ENCODE assay signal across 10 mouse cellular contexts in the genomic region with DNA sequence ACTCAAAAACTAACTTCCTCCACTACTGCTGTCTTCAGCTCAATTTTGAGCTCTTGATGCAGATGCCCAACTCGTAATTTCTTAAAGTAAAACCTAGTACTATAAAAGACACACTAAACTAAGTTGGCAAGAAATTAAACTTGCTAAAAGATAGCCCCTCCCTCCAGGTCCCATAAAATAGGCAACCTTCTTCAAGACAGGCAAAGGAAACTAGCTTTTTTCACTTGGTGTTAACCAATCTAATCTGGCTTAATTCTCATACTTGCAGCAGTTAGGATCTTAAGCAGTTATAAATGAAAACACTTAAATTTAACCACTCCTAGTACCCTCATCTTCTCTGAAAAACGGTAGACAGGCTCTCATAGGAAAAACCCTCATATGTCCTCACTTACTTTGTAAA. TPM values are rescaled to one million over a fixed set of nuclear protein-coding genes. Genes with fewer than 3 reads are reported as not detected.
A peak's percentile ranks its signal among the peaks of the same experiment; 100 is the strongest.
DNase-seq lines count a peak whose midpoint lies in the region; ATAC-seq and TF ChIP-seq lines count a peak whose summit lies in the region.
"Had no signal": no experiment of that assay in that cellular context is flagged by ENCODE, and none has a peak within 500 bp of the region (broad histone marks: within the 10 kb centered on the region; RNA-seq: fewer than 3 reads in every experiment).

No protein-coding gene starts in this region.

- H3K9me3 ChIP-seq in lung, embryonic 14.5 days (ENCODE audit: low read depth, low read length): no peaks in the 10 kb centered on the region
- H3K9me3 ChIP-seq in forebrain, embryonic 12.5 days: no peaks in the 10 kb centered on the region
- no peaks in the 10 kb centered on the region for H3K9me3 ChIP-seq in limb, embryonic 13.5 days
- no peaks in the 10 kb centered on the region for H3K9me3 ChIP-seq in stomach, embryonic 14.5 days (ENCODE audit: control insufficient read depth, low read depth, low read length)

- peak overlapping the region; percentile 87 for H3K4me3 ChIP-seq in lung, embryonic 14.5 days (ENCODE audit: low read depth, low read length)
- H3K4me3 ChIP-seq in forebrain, embryonic 12.5 days (replicated peaks): peak overlapping the region; percentile 97
- H3K4me3 ChIP-seq in limb, embryonic 13.5 days: peak overlapping the region; percentile 76
- peak overlapping the region; percentile 78 for H3K4me3 ChIP-seq in stomach, embryonic 14.5 days (ENCODE audit: low read depth, low read length)

- H3K27me3 ChIP-seq in lung, embryonic 14.5 days (ENCODE audit: insufficient read depth, low read length): no peaks in the 10 kb centered on the region
- no peaks in the 10 kb centered on the region for H3K27me3 ChIP-seq in forebrain, embryonic 12.5 days
- no peaks in the 10 kb centered on the region for H3K27me3 ChIP-seq in limb, embryonic 13.5 days
- H3K27me3 ChIP-seq in stomach, embryonic 14.5 days (ENCODE audit: control insufficient read depth, insufficient read depth, low read length): no peaks in the 10 kb centered on the region

- peak overlapping the region; percentile 99 for H3K9ac ChIP-seq in lung, embryonic 14.5 days
- peak overlapping the region; percentile 98; the same call in 1 of the 2 replicates for H3K9ac ChIP-seq in forebrain, embryonic 12.5 days
- H3K9ac ChIP-seq in limb, embryonic 13.5 days: peak overlapping the region; percentile 93
- peak overlapping the region; percentile 98; the same call in 1 of the 2 replicates for H3K9ac ChIP-seq in stomach, embryonic 14.5 days (replicated peaks; ENCODE audit: low read depth, low read length)

- WGBS in lung, embryonic 14.5 days: 14% methylated on average over 2 of the region's 2 CpGs
- WGBS in forebrain, embryonic 12.5 days: 28% methylated on average over 2 of the region's 2 CpGs
- 12% methylated on average over 2 of the region's 2 CpGs for WGBS in limb, embryonic 13.5 days
- WGBS in stomach, embryonic 14.5 days: 11% methylated on average over 2 of the region's 2 CpGs

- H3K4me1 ChIP-seq in lung, embryonic 14.5 days (ENCODE audit: insufficient read depth): peaks cover 8% of the 10 kb centered on the region
- H3K4me1 ChIP-seq in forebrain, embryonic 12.5 days: peaks cover 26% of the 10 kb centered on the region
- peaks cover 26% of the 10 kb centered on the region for H3K4me1 ChIP-seq in limb, embryonic 13.5 days
- peaks cover 10% of the 10 kb centered on the region; the same call in 1 of the 2 replicates for H3K4me1 ChIP-seq in stomach, embryonic 14.5 days (ENCODE audit: control insufficient read depth, insufficient read depth, low read length)

- DNase-seq in lung, embryonic 14.5 days: no peak
- no peak for DNase-seq in lung, postnatal 10 days
- no peak for DNase-seq in spleen, adult 12 weeks (ENCODE audit: low spot score)
- no peak for DNase-seq in ovary, postnatal 14 days (ENCODE audit: low spot score)
- no peak for DNase-seq in urinary bladder, postnatal 25 days (ENCODE audit: low spot score)
- DNase-seq: layer of hippocampus, adult 9-11 months; right cerebral cortex, postnatal 25 days had no signal

- H3K4me2 ChIP-seq in lung, embryonic 14.5 days: peak overlapping the region; percentile 88
- peak overlapping the region; percentile 66 for H3K4me2 ChIP-seq in forebrain, embryonic 12.5 days
- peak overlapping the region; percentile 83 for H3K4me2 ChIP-seq in limb, embryonic 13.5 days (replicated peaks)
- peak overlapping the region; percentile 80 for H3K4me2 ChIP-seq in stomach, embryonic 14.5 days (replicated peaks; ENCODE audit: low read depth, low read length)

- no peak for TF ChIP-seq CTCF in lung, embryonic 14.5 days (IDR thresholded peaks at IDR 0.05; ENCODE audit: low read depth)

- ATAC-seq in lung, embryonic 14.5 days (ENCODE audit: insufficient read depth): no peak
- ATAC-seq in forebrain, embryonic 12.5 days (ENCODE audit: low FRiP score): no peak
- ATAC-seq in limb, embryonic 13.5 days (ENCODE audit: low FRiP score, low read depth): no peak
- no peak for ATAC-seq in stomach, embryonic 14.5 days (ENCODE audit: insufficient number of reproducible peaks, insufficient read depth, low FRiP score, low read depth)

- H3K27ac ChIP-seq in lung, embryonic 14.5 days (ENCODE audit: low read depth): no peak overlapping the region
- H3K27ac ChIP-seq in forebrain, embryonic 12.5 days: no peak overlapping the region
- no peak overlapping the region for H3K27ac ChIP-seq in limb, embryonic 13.5 days
- H3K27ac ChIP-seq in stomach, embryonic 14.5 days (ENCODE audit: low read length): no peak overlapping the region

- H3K36me3 ChIP-seq in lung, embryonic 14.5 days (ENCODE audit: insufficient read depth): 0 out of 2 replicates have a peak, but pooled peaks cover 2% of the 10 kb centered on the region
- no peaks in the 10 kb centered on the region; the same call in 1 of the 2 replicates for H3K36me3 ChIP-seq in forebrain, embryonic 12.5 days (replicated peaks)
- no peaks in the 10 kb centered on the region; the same call in 1 of the 2 replicates for H3K36me3 ChIP-seq in limb, embryonic 13.5 days
- H3K36me3 ChIP-seq in stomach, embryonic 14.5 days (ENCODE audit: control insufficient read depth, insufficient read depth, low read length): no peaks in the 10 kb centered on the region

RNA-seq across cellular contexts. Expression of a gene that starts 2.3 kb away (rescaled TPM):
- 40.6 and 41.7 TPM in 2 replicates for polyA plus RNA-seq in lung, embryonic 14.5 days (2014; fragmentation: Nextera tagmentation; extraction: Ambion mirVana)
- 43.3 and 48.3 TPM in 2 replicates for polyA plus RNA-seq in forebrain, embryonic 12.5 days (2016; fragmentation: Nextera tagmentation; extraction: Ambion mirVana)
- 41.4 and 42.3 TPM in 2 replicates for polyA plus RNA-seq in limb, embryonic 13.5 days (2015; fragmentation: Nextera tagmentation; extraction: Ambion mirVana)
- polyA plus RNA-seq in stomach, embryonic 14.5 days (2014; fragmentation: Nextera tagmentation; extraction: Ambion mirVana): 43.9 and 57.0 TPM in 2 replicates

RNA-seq across cellular contexts. Expression of a gene that starts 59.5 kb away (rescaled TPM):
- 65.1 and 66.2 TPM in 2 replicates for polyA plus RNA-seq in lung, embryonic 14.5 days (2014; fragmentation: Nextera tagmentation; extraction: Ambion mirVana)
- polyA plus RNA-seq in forebrain, embryonic 12.5 days (2016; fragmentation: Nextera tagmentation; extraction: Ambion mirVana): 67.3 and 69.4 TPM in 2 replicates
- polyA plus RNA-seq in limb, embryonic 13.5 days (2015; fragmentation: Nextera tagmentation; extraction: Ambion mirVana): 64.1 and 65.9 TPM in 2 replicates
- 51.7 and 54.0 TPM in 2 replicates for polyA plus RNA-seq in stomach, embryonic 14.5 days (2014; fragmentation: Nextera tagmentation; extraction: Ambion mirVana)
